Mouse (Mus musculus) spleen, adult 12 weeks (tissue): ENCODE data around the gene Gbp5.

Experiments
- DNase-seq: peaks from one replicate; pipeline ENCODE4 v3.0.0; 2022; ENCODE audit warnings: low spot score

Gbp5 gene

DNA sequence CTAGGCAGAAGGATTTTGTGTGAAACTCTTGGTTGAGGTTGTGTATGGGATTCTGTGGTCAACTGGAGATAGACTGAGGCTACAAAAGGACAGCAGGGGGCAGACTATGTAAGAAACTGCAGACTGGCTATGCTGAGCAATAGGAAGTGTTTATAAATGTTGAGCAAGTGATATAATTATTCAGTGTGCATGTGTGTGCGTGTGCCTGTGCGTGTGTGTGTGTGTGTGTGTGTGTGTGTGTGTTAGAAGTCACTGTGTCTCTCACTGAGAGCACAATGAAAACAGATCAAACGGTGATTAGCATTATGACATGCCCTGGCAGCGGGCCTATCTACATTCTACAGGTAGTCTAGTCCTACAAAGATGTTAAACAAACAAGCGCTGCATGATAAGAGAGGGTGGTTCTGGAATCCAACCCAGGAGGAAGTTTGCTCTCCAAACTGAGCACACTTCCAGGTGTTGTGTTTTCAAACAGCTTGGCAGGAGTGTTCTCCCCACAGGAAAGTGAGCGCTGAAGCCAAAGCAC, at the start of gene Gbp5:
Gbp5 (plus strand) TSS at position 443 of the 526 bp plus-strand sequence.
- DNase-seq: peak; percentile 25

DNA sequence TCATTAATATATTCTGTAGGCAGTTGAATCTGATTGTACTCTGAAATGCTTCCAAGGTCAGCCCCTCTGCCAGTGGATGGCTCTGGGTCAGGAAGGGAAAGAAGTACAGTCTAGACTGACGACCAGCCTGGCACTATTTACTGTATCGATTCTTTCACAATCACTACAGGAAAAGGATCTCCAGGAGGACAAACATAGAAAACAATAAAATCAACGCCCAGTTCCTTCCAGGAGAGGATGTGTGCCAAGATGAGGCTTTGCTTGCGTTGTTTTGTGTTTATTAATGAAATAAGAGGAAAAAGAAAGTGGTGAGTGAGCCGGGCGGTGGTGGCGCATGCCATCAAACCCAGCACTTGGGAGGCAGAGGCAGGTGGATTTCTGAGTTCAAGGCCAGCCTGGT, 39.6 kb upstream of the Gbp5 start:
- no peak for DNase-seq

DNA sequence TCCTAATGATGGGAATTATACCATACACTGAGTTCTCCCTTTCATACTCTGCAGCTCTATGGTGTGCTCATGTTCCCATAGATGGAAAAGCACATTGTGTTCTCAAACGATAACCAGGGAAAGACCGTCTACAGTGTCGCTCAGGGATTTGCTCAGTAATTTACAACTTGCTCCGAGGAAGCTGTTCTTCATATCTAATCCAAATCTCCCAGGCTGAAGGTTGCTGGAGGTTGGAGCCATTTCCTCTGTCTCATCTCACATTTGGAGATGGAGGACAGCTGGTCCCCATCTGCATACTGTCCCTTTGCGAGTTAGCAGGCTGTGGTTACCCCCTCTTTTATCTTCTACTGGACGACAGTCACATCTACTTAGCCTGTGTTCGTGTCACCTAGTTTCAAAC, 34.5 kb upstream of the Gbp5 start:
- DNase-seq: no peak

DNA sequence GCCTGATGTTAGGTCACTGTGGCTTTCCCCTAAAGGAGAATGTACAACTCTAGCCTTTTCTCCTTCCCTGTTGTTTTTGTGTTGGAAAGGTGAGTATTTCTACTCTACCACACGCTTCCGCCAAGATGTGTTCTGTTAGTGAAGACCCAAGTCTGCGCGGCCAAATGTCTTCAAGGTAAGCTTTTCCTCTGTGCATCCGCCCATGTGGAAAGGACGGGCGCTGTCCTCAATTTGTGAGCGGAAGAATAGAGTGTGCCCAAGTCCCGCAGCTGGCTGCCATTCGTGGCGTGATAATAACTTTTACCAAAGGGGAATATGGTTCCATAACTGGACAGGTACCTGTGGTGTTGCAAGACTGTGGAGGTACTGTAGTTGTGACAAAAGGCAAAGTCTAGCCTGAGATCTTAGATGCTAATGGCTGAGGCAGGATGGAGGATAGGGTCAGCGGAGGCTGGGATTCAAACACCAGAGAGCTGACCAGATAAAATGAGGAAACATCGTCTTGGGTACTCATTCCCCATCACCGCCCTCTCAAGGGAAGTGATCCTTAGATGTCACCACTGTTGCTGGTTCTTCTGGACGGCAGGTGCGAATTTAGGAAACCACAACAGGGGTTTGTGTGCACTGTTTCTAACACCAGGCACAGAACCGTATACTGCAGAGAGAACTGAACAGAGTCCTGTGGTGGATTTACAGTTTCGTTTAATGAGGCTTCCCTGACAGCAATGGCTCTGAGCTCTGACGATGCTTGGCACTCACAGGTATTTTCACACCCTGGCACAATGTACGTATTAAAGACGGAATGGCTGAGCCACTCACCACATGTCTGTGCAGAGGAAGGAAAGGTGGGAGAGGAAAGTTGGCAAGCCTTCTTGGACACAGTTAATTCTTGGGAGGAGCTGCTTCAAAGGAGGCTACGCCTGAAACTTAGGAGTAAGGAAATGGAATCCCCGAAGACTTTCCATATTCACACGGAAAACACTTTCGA, 30.7 kb upstream of the Gbp5 start:
- no peak for DNase-seq

DNA sequence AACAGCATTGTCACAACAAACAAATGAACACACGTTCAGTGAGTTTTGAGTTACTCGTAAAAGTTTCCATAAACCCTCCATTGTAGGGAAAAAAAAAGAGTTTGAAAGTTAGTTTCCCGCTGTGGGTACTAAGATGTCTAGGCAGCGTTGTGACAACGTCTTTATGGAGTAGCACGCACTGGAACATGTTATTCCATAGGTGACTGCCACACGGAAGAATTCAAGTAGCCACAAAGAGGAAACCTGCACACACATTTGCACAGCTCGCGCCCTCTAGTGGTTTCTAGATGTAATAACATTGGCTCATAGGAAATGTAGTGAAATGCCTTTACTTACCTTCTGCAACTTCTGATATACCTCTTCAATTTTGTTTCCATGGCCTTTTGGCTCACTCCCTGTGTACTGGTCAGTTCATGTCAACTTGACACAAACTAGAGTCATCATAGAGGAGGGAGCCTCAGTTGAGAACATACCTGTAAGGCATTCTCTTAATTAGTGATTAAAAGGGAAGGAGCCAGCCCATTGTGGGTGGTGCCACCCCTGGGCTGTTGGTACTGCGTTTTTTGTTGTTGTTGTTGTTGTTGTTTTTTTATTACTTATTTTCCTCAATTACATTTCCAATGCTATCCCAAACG, 19.3 kb upstream of the Gbp5 start:
- DNase-seq: no peak

DNA sequence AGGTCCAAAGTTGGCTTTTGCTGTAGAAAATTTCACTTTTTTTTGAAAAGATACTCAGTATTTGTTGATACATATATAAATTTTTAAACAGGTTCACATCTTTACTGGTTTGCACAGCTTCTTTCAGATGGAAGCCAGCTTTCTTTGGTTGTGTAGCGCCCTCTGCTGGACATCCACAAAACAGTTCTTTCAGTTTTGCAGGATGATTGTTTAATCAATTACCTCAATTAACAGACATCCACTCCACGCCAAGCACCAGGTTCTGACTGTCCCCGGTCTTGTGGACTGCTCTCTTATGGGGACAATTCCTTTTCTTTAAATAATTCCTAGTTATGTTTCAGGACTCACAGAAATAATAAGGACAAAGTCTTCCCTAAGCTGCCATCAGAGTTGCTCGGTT, 17.9 kb upstream of the Gbp5 start:
- DNase-seq: peak; percentile 29

DNA sequence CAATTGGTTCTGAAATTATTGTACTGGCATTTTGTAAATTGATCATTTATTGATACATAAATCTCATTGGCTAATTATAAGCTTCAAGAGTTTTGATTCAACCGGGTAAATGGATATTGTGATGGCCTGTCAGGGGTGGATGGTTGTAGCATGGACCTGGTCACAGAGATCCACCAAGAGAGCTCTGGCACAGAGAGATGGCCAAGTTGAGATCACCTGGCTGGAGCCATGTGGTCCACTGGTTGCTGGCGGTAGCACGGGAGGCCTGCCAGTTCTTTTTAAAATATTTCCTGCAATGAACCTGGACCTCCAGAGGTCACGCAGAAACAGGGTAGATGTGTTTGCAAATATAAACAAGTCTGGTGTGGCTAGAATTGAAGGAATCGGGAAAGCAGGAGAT, 15.9 kb upstream of the Gbp5 start:
- no peak for DNase-seq

DNA sequence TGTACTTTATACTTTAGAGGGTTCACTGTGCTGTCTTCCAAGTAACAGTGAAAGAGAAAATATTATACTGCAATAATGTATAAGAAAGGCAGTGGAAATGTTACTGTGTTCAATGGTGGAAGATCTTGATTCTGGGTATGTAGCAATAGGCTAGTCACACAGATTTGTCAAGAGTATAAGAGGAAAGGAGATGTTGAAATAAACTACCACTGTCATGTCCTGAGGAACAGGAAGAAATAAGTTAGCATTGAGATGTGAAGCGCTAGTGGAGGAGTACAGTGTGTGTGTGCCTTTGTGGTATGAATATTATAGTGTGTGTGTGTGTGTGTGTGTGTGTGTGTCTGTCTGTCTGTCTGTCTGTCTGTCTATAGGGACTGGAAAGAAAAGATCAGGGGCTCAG, 15.4 kb upstream of the Gbp5 start:
- no peak for DNase-seq

DNA sequence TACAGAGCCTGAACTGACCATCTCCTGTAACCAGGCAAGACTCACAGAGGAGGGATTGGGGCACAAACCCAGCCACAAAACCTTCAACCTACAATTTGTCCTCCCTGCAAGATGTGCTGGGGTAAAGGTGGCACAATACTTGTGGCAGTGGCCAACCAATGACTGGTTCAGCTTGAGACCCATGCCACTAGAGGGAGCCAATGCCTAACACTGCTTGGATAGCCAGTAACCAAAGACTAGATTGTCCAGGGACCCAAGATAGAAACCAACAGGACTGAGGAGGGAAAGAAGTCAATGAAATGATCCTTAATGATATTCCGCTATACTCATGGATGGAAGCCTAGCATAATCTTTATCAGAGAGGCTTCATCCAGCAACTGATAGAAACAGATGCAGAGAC, 3.3 kb upstream of the Gbp5 start:
- DNase-seq: no peak

DNA sequence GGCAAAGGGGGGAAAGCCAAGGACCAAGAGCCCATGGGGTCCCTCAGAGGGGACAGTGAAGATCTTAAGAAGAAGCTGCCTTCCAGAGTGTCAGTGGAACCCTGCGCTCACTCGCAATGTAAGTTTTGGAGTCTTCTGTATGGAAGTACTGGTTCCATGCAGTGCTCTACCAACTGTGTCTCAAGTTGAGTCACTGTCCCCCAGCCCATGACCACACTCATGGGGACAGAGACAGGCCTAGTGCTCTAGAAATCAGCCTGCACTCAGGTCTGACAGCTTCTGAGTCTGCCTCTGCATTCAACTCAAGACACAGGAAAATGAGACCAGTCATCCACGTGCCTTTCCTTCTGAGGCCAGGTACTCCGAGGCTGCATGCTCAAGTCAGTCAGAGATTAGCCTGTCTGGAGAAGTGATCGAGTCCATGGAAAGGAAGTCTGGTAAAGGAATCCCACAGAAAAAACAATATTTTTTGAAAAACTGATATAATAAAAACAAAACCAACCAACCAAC, 1.4 kb downstream of the Gbp5 start:
- DNase-seq: no peak

DNA sequence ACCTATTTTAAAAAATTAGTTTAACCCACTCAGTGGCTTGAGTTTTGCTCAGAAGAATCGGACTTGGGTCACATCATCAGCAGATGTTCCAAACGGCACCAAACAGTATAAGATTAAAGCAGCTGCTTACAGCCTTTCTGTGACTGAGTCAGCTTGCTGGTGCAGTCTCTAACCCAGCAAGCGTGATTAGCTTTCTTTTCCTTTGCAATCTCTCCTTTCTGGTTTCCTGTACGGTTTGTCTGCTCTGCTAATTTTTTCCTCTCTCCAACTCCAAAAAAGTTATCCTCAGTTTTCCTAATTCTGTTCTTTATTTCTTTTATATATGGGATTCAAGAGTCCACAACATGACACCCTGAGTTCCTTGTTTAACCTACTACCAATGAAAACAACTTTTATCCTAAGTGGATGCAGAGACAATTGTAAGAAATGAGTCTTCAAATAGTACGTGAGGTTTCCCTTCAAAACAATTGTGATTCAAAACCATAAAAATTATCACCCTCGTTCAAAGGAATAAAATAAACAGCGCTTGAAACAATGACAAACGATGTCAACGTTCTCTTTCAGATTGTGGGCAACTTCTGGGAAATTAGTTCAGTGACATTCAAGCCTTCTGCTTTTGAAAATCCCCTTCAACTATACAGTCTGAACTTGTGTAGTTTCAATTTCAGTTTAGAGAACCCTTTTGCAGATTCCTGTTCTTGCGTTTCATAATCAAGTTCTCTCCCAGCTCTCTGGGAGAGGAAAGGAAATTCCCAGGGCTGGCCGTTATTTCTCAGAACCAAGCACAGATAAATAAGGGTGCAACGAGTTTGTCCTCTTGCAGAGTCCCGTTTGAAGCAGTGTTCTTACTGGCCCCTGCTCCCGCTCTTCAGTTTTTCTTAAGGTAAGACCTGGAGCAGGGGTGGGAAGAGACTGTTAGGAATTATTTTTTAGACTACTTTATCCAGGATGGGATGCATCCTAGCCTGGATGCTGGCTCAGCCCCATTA, 2.6 kb downstream of the Gbp5 start:
- DNase-seq: no peak

DNA sequence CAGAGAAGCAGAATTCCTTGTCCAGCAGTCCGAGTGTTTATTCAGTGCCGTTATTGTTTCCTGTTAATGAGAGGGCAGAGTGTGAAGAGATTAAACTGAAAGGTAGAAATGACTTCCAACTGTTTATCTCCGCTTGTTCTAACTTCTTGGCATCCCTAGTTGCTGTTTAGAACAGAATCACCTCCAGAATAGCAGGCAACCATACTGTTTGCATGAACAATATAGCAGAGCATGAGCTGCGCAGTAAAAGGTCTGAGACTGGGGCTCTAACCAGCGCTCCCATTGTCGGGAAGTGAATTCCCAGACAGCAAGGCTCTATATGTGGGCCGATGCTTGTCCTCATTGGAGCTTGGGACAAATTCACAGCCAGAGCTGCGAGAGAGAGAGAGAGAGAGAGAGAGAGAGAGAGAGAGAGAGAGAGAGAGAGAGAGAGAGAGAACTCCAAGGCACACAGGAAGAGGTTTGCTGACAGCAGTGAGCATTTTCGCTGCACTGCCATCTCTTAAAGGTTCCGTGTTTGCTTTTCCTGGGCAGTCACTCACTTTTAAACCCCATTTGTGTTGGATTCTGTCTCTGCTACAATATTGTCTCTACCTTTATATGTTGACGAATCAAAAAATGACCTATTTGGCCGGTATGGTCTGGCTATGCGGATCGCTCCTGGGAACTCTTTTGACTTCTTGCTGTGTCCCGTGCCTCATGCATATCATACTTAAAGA, 3.5 kb downstream of the Gbp5 start:
- DNase-seq: peak; percentile 8

DNA sequence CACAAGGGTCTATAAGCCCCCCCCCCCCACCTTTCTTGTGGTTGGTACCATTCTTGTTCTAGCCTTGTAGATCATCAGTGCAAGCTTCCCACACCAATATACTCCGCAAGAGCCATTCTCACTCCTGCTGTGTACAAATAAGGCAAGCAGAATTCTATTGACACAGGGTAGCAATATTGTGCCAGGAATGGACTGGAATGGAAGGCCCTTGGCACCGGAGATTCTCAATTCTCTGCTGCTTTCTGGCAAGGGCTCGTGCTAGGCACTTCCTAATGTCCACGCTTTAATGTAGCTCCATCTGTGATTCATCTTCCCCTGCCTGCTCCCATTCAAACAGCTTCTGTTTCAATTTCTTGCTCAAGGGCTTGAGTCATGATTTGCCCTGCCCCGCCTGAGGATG, 5.2 kb downstream of the Gbp5 start:
- DNase-seq: no peak

DNA sequence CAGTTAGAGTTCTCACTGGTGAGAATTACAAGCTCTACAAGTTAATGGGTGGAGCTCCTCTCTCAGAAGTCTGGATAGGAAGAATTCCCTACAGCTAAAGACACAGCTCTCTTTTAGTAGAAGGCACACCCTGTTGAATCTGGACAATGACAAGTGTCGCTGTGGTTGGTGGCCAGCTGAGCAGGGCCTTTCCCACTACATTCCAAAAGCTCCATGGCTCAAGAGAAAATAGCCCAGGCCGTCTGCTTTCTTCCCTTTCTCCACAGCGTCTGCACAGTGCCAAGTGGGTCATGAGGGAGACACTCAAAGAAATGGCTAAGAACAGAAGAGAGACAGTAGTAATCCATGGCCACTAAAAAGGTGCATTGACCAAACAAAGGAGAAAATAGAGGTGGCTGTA, 34.3 kb downstream of the Gbp5 start:
- DNase-seq: no peak

DNA sequence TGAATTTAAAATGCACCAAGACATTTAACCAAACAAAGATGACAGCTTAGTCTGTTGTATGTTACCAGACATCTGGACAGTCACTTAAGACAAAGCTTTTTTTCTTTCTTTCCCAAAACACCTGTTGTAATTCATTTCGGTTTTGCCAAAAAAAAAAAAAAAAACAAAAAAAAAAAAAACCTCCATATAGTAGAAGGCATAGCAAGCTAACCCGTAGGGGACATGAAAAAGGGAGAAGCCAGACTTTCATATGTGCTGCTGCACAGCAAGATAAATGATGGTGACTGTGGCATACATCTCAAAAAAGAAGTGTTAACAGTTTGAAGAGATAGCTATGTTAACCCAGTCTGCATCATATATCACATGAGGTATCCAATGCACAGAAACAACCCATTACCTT, 35.8 kb downstream of the Gbp5 start:
- no peak for DNase-seq

DNA sequence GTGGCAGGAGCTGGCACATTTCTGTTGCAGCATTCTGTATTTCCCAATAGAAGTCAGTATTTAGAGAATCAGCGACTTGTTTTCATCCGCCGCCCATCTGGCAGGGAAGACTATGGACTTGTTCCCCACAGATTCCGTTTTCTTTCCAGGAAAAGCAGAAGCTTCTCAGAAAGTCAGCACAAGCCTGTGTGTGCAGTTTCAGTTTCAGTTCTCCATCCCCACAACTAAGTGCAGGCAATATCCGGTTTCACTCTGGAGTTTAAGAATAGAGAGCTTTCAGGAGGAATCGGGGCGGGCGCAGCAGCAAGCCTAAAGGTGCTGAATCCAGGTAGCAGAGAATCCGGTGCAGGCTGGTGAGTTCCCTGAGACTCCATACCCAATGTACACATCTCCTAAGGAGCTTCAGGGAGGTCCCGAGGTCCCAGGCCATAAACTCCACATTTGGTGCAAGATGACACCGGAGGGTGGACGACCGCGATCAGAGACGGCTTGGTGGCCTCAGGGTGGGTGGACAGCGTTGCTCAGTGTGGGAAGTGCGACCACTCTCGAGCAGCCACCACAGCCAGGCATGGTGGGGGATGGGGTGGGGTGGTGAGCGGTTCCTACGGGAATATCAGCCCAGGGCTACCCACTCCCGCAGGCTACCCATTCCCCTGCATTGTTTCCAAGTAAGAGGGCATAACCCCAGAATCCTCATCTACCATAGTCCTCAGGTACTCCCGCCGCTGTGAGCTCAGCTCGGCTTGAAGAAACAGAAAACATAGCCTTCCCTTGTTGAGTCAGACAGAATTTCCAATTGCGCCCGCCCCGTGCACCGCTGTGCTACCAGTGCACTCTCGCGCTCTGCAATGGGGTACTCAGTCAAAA, 36.5 kb downstream of the Gbp5 start, which contains the start of gene Gbp7:
Gbp7 (plus strand) TSS at position 256 of the 867 bp plus-strand sequence.
- DNase-seq: peak; percentile 41

DNA sequence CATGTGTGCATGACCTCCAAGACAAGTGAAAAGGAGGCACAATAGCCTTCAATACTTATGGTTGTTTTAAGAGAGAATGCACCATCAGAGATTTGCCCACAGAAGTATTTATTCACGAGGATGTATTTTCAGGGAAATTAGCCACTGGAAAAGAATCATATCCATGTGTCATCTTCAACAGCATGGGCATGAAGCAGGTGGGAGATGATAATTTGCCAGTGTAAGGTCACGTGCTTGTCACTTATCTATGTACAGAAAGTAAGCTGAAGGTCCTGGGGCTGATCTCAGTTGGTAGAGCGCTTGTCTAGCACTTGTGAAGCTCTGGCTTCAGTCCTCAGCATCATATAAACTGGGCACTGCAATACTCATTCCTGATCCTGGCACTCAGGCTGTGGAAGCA, 37.8 kb downstream of the Gbp5 start:
- DNase-seq: no peak

DNA sequence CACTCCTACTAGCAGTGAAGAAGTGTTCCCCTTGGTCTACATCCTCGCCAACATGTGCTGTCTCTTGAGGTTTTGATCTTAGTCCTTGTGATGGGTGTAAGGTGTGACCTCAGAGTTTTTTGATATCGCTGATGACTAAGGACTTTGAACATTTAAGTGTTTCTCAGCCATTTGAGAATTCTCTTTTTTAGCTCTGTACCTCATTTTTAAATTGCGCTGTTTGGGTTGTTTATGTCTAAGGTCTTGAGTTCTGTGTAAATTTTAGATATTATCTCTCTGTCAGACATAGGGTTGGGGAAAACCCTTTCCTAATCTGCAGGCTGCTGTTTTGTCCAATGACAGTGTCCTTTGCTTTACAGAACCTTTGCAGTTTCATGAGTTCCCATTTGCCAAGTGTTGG, 39.4 kb downstream of the Gbp5 start:
- DNase-seq: no peak

DNA sequence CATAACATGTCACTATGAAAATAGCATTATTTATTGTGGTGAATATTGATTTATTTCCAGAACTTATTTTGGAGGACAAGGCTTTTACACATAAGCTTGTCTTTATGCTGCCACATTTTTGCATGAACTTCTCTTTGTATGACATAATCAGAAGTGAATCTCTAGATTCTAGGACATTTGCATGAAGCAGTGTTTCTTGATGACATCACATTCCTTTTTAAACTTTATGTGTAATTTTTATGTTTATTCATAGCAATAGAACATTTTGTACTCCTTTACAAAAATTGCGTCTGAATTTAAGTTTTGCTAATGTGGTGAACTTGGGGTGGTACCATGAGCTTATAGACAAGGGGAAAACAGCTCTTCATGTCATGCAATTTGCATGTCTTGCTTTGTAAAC, 41.9 kb downstream of the Gbp5 start:
- no peak for DNase-seq

DNA sequence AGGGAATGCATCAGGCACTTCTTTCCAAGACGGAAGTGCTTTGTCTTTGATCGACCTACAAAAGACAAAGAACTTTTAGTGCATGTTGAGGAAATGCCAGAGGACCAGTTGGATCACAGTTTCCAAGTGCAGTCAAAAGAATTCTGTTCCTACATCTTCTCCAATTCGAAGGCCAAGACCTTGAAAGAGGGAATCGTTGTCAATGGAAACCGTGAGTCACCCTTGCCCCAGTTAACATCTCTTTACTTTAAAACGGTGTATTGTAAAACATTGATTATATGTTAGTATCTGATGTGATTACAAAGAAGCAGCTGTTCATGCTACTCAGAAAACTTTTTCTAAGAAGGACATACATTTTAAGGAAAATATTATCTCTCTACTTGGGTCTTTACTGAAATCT, 47.6 kb downstream of the Gbp5 start:
- DNase-seq: no peak
